Mouse (Mus musculus) heart, adult 2 months (tissue): ENCODE data around the gene Sat2.

ENCODE experiments used
- CTCF ChIP-seq: fragments of 200-600 bp; IDR thresholded peaks from 2 replicates; pipeline ENCODE4 v1.8.1; 2022; ENCODE audit warnings: antibody characterized with exemption, mild to moderate bottlenecking, moderate library complexity
- EP300 ChIP-seq: fragments of 200-500 bp; IDR thresholded peaks from 2 replicates; pipeline ENCODE4 v1.6.1; 2011; ENCODE audit warnings: low read depth, low read length, control low read depth; ENCODE audit not compliant: insufficient read depth

- TF ChIP-seq CTCF = peak; percentile 94
- 0 out of 2 replicates have a peak, but pooled peaks have one; percentile 34 for TF ChIP-seq EP300
These were observed 35.0 kb downstream of the Sat2 start for GRCm38 (mm10) chr11:69656617-69657461.
